Mouse (Mus musculus) spleen, adult 2 months (tissue): ENCODE data around the gene C2cd3. TPM values are rescaled to one million over a fixed set of nuclear protein-coding genes. Genes with fewer than 3 reads are reported as not detected.
"Not testable (repeated sequence)": the region's sequence is repeated elsewhere in the genome, so short reads cannot be mapped to it uniquely, and the experiment has no call there.

Experiments
- DNase-seq, 2 experiments: peaks; one replicate each; pipeline versions ENCODE4 v3.0.0 to v3.0.0-alpha.2; 2012 to 2021; ENCODE audit warnings: low spot score in 2 of 2, low read depth in 1 of 2
- H3K27ac ChIP-seq: fragments of 200-500 bp; 2 replicates; pipeline ENCODE4 v1.5.1; 2012; ENCODE audit warnings: low read length, inconsistent platforms; ENCODE audit not compliant: insufficient read depth
- H3K27me3 ChIP-seq: fragments of 200-500 bp; 2 replicates; pipeline ENCODE4 v1.6.1; 2012; ENCODE audit warnings: mild to moderate bottlenecking, moderate library complexity, low read length, inconsistent platforms; ENCODE audit not compliant: control insufficient read depth, insufficient read depth
- H3K36me3 ChIP-seq: fragments of 200-500 bp; 2 replicates; pipeline ENCODE4 v1.6.1; 2012; ENCODE audit warnings: mild to moderate bottlenecking, low read length, inconsistent platforms; ENCODE audit not compliant: control insufficient read depth, insufficient read depth
- H3K4me1 ChIP-seq: fragments of 200-500 bp; 2 replicates; pipeline ENCODE4 v1.6.1; 2011; ENCODE audit warnings: inconsistent platforms; ENCODE audit not compliant: control insufficient read depth, insufficient read depth, insufficient read length
- H3K4me3 ChIP-seq: fragments of 200-500 bp; 2 replicates; pipeline ENCODE4 v1.5.1; 2011; ENCODE audit warnings: mild to moderate bottlenecking, inconsistent platforms; ENCODE audit not compliant: insufficient read depth, insufficient read length; ENCODE audit errors: extremely low read depth
- CTCF ChIP-seq: fragments of 200-500 bp; IDR thresholded peaks from 2 replicates; pipeline ENCODE4 v1.5.1; 2011; ENCODE audit warnings: mild to moderate bottlenecking, inconsistent platforms; ENCODE audit not compliant: insufficient read depth, insufficient read length, insufficient replicate concordance; ENCODE audit errors: extremely low read depth
- POLR2A ChIP-seq: fragments of 200-500 bp; IDR thresholded peaks from 2 replicates; pipeline ENCODE4 v1.6.1; 2011; ENCODE audit warnings: low read depth, low read length, inconsistent platforms
- WGBS: fragments of 180-500 bp; shearing (Covaris S2); methylation state at CpG from one replicate; pipeline ENCODE4 v1.1.7; 2018; 5-methylcytosine and 5-hydroxymethylcytosine counted together
- polyA plus RNA-seq: library from polyadenylated mRNA; depleted of rRNA; stranded (reverse); fragments of >200 nt; gene quantifications from 2 replicates; pipeline ENCODE4 v1.2.3, GENCODE M21; 2012

C2cd3 gene
- polyA plus RNA-seq, 1 experiment: 24.1 TPM

- Histone ChIP-seq H3K4me1 (no peaks in the 10 kb centered on the region), H3K36me3 (peaks cover 4% of the 10 kb centered on the region; the same call in 1 of the 2 replicates), H3K27me3 (no peaks in the 10 kb centered on the region), H3K4me3 (no peak overlapping the region), H3K27ac (no peak overlapping the region)
- 80% methylated on average over 9 of the region's 9 CpGs for WGBS
- DNase-seq: no peak
- no peak for TF ChIP-seq CTCF
- no peak for TF ChIP-seq POLR2A
Measured at GRCm38 (mm10) chr7:100473846-100474454, 101.9 kb downstream of the C2cd3 start.

DNA sequence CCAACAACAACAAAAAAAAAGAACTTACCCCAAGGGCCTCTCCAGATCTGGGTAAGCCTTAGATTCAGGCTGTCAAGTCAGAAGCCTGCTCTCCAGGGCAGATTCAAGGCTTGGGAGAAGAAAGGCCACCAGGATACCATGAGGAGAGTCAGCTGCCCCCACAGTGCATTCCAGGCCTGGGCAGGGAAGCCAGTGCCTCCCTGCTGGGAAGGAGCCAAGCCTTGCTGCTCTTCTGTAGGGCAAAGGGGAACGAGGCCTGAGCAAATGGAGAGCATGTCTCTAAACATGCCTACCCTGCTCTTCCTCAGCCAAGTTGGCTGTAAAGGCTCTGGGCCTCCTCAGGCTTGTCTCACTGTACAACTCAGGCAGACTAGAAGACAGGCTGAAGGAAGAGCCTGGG, 102.6 kb downstream of the C2cd3 start:
- H3K4me3 ChIP-seq: no peak overlapping the region
- H3K4me1 ChIP-seq: no peaks in the 10 kb centered on the region
- H3K27ac ChIP-seq: no peak overlapping the region
- WGBS: 85% methylated on average over 1 of the region's 1 CpGs
- no peak for DNase-seq
- H3K27me3 ChIP-seq: no peaks in the 10 kb centered on the region
- H3K36me3 ChIP-seq: 0 out of 2 replicates have a peak, but pooled peaks cover 2% of the 10 kb centered on the region
- no peak for TF ChIP-seq POLR2A
- no peak for TF ChIP-seq CTCF

DNA sequence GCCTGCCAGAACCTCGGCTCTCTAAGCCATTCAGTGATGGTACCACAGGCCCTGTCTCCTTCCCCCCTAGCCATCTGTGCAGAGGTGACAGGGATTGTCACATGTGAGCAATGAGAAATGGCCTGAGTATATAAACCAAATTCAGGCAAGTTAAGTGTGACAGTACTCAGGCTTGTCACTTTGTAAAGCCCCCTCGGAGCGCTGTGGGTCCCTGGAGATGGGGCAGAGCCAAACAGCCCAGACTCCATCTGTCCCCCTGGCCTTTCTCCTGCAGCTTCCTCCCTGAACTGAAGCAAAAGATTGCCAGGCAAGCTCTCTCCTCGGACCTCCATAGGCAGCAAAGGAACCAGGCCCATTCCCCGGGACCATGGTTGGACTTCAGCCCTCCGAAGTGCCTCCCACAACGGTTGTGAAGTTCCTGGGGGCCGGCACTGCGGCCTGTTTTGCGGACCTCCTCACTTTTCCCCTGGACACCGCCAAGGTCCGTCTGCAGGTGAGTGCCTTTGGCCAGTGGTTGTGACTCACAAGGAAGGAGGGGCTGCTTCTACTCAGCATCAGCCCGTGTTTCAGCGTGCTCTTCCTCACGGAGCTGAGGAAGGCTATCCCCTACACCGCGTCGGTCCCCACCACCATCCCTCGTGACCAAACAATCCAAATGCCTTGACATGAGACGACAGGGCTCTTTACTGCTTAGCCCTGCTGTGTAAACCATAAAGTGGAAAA, 107.2 kb downstream of the C2cd3 start:
- 94% methylated on average over 20 of the region's 20 CpGs for WGBS
- no peaks in the 10 kb centered on the region for H3K36me3 ChIP-seq
- no peaks in the 10 kb centered on the region for H3K27me3 ChIP-seq

DNA sequence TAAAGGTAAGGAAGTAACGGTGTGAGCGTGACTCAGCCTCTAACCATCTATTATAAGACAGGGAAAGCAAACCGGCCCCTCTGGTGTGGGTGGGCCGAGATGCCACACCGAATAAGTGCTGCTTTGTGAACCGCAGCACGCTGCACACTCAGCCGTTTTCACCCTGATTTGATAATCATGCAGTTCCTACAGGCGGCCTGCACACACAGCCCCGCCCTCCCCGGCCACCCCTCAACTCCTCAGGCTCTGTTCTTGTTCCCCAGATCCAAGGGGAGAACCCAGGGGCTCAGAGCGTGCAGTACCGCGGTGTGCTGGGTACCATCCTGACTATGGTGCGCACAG, 107.8 kb downstream of the C2cd3 start:
- TF ChIP-seq POLR2A (no peak), CTCF (no peak)

More for the DNA sequence above, 107.2 kb downstream of the C2cd3 start:
- H3K27ac ChIP-seq: no peak overlapping the region
- TF ChIP-seq CTCF (no peak), POLR2A (no peak)
- no peak for DNase-seq
- no peaks in the 10 kb centered on the region for H3K4me1 ChIP-seq
- H3K4me3 ChIP-seq: no peak overlapping the region

DNA sequence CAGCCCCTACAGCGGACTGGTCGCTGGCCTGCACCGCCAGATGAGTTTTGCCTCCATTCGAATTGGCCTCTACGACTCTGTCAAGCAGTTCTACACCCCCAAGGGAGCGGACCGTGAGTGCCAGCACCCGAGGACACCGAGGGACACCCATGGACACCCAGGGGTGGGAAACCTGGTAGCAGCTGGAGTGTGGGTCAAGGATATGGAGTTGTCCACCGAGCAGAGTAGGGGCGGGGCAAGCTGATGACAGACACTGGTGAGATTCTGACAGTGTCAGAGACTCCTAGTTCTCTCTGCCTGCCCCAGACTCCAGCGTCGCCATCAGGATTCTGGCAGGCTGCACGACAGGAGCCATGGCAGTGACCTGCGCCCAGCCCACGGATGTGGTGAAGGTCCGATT, 108.1 kb downstream of the C2cd3 start:
- no peak for DNase-seq
- WGBS: 94% methylated on average over 17 of the region's 17 CpGs
- no peak for TF ChIP-seq CTCF
- TF ChIP-seq POLR2A: no peak
- Histone ChIP-seq H3K4me1 (no peaks in the 10 kb centered on the region), H3K36me3 (no peaks in the 10 kb centered on the region), H3K27ac (no peak overlapping the region), H3K4me3 (no peak overlapping the region), H3K27me3 (no peaks in the 10 kb centered on the region)

More for the DNA sequence above, 107.8 kb downstream of the C2cd3 start:
- no peak for DNase-seq
- 88% methylated on average over 15 of the region's 15 CpGs for WGBS
- no peaks in the 10 kb centered on the region for H3K4me1 ChIP-seq
- H3K4me3 ChIP-seq: no peak overlapping the region
- no peak overlapping the region for H3K27ac ChIP-seq
- no peaks in the 10 kb centered on the region for H3K36me3 ChIP-seq
- H3K27me3 ChIP-seq: no peaks in the 10 kb centered on the region

DNA sequence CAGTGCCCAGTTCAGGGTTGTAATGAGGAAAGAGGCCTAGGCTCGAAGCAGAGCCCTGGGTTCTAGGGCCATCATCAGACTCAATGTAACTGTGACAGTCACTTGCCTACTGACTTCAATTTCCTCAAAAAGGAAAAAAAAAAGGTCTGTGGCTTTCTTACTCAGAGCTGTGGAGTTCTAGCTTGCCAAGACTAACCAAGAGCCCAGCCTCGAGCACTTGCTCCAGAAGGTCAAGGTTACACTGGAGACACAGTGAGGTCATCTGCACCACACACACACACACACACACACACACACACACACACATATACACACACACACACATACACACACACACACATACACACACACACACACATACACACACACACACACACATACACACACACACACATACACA, 110.0 kb downstream of the C2cd3 start:
- H3K27ac ChIP-seq, H3K4me1 ChIP-seq, H3K27me3 ChIP-seq, H3K4me3 ChIP-seq, DNase-seq, H3K36me3 ChIP-seq: not testable (repeated sequence)
- 75% methylated on average over 2 of the region's 2 CpGs for WGBS

DNA sequence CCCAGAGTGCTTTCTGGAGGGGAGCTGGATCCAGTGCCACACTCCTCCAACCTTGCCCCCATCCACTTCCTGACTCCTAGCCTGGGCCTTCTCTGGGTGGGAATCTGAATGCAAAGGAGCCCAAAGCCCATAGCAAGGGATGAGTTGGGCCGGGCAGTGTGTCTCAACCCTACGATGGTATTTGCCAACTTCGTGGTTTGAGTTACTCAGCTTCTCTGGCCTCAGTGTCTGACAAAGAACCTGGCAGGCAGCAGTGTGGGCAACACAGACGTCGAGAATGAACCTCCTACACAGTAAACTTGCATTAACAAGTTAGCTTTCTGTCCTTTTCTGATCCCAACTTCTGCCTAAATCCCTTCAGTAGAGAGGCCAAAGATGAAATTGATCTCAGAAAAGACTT, 112.5 kb downstream of the C2cd3 start:
- WGBS: 58% methylated on average over 5 of the region's 5 CpGs
- Histone ChIP-seq H3K36me3 (no peaks in the 10 kb centered on the region), H3K27ac (no peak overlapping the region), H3K4me1 (no peaks in the 10 kb centered on the region; the same call in 1 of the 2 replicates), H3K4me3 (no peak overlapping the region), H3K27me3 (no peaks in the 10 kb centered on the region)
- no peak for DNase-seq
- TF ChIP-seq CTCF: no peak
- TF ChIP-seq POLR2A: no peak
